ENCODE assay signal across 13 mouse cellular contexts in genomic region chr14:22738603-22739002, GRCm38 (mm10).
A peak's percentile ranks its signal among the peaks of the same experiment; 100 is the strongest.
DNase-seq lines count a peak whose midpoint lies in the region; ATAC-seq and TF ChIP-seq lines count a peak whose summit lies in the region.
"Had no signal": no experiment of that assay in that cellular context is flagged by ENCODE, and none has a peak within 500 bp of the region (broad histone marks: within the 10 kb centered on the region; RNA-seq: fewer than 3 reads in every experiment).

No protein-coding gene starts in this region.

- DNase-seq in heart, adult 9 months (ENCODE audit: low spot score in 2 of 2): no peak
- no peak for DNase-seq in neural tube, embryonic 10.5 days (ENCODE audit: extremely low spot score, low spot score)
- peak; percentile 24 for DNase-seq in lung, adult 2 months
- DNase-seq in retina, postnatal 1 day: peak; percentile 37
- no peak for DNase-seq in adrenal gland, postnatal 25 days
- DNase-seq in spleen, postnatal 14 days (ENCODE audit: low spot score in 2 of 2): no peak
- DNase-seq: cerebellum, postnatal 14 days; liver, embryonic 13.5 days; thymus, adult 18-20 months had no signal

- TF ChIP-seq CTCF in lung, adult 2 months (IDR thresholded peaks at IDR 0.05; ENCODE audit: insufficient read depth, low read length): no peak

- H3K27ac ChIP-seq in heart, embryonic 16.5 days (ENCODE audit: low read length): no peak overlapping the region
- 0 out of 2 replicates have a peak overlapping the region, but pooled peaks have one; percentile 33 for H3K27ac ChIP-seq in neural tube, embryonic 13.5 days (replicated peaks)
- H3K27ac ChIP-seq: liver, embryonic 13.5 days had no signal

- 36% methylated on average over 11 of the region's 11 CpGs for WGBS in heart, embryonic 16.5 days
- WGBS in neural tube, embryonic 13.5 days: 34% methylated on average over 11 of the region's 11 CpGs
- WGBS in lung, adult 2 months: 72% methylated on average over 11 of the region's 11 CpGs

- no peaks in the 10 kb centered on the region for H3K27me3 ChIP-seq in heart, embryonic 16.5 days (ENCODE audit: control insufficient read depth, insufficient read depth, low read length)
- peaks cover 18% of the 10 kb centered on the region; the same call in 1 of the 2 replicates for H3K27me3 ChIP-seq in neural tube, embryonic 13.5 days
- H3K27me3 ChIP-seq: liver, embryonic 13.5 days had no signal

- no peak for ATAC-seq in heart, embryonic 16.5 days (replicated peaks; ENCODE audit: extremely low read depth, insufficient read depth, low FRiP score)
- no peak; the same call in 1 of the 2 replicates for ATAC-seq in neural tube, embryonic 13.5 days (ENCODE audit: low read depth)
- ATAC-seq: CD4-positive, CD25-positive, alpha-beta regulatory T cell, adult 4 months; Patski had no signal

- H3K4me1 ChIP-seq in heart, embryonic 16.5 days (ENCODE audit: control insufficient read depth, insufficient read depth, low read length): no peaks in the 10 kb centered on the region
- H3K4me1 ChIP-seq in neural tube, embryonic 13.5 days (replicated peaks): peaks cover 7% of the 10 kb centered on the region; the same call in 1 of the 2 replicates
- 0 out of 2 replicates have a peak, but pooled peaks cover 3% of the 10 kb centered on the region for H3K4me1 ChIP-seq in lung, adult 2 months (ENCODE audit: control insufficient read depth, insufficient read depth, low read length)
- H3K4me1 ChIP-seq: liver, embryonic 13.5 days had no signal

- no peak overlapping the region for H3K4me3 ChIP-seq in heart, embryonic 16.5 days (ENCODE audit: low read length)
- H3K4me3 ChIP-seq in neural tube, embryonic 13.5 days: no peak overlapping the region
- no peak overlapping the region for H3K4me3 ChIP-seq in lung, adult 2 months (replicated peaks; ENCODE audit: extremely low read depth, low read depth, low read length)
- H3K4me3 ChIP-seq: liver, embryonic 13.5 days had no signal

- TF ChIP-seq POLR2A in lung, adult 2 months (IDR thresholded peaks at IDR 0.05; ENCODE audit: borderline replicate concordance, extremely low read depth, low read depth, low read length): no peak

- no peaks in the 10 kb centered on the region for H3K36me3 ChIP-seq in heart, embryonic 16.5 days (ENCODE audit: control insufficient read depth, insufficient read depth)
- no peaks in the 10 kb centered on the region for H3K36me3 ChIP-seq in neural tube, embryonic 13.5 days
- H3K36me3 ChIP-seq: liver, embryonic 13.5 days had no signal

- H3K9me3 ChIP-seq in heart, embryonic 16.5 days (replicated peaks; ENCODE audit: control insufficient read depth, low read length): no peaks in the 10 kb centered on the region
- no peaks in the 10 kb centered on the region for H3K9me3 ChIP-seq in neural tube, embryonic 13.5 days
- H3K9me3 ChIP-seq: liver, embryonic 13.5 days had no signal

- peak overlapping the region; percentile 5; the same call in 1 of the 2 replicates for H3K4me2 ChIP-seq in heart, embryonic 16.5 days (ENCODE audit: low read depth, low read length)
- H3K4me2 ChIP-seq in neural tube, embryonic 13.5 days: no peak overlapping the region
- H3K4me2 ChIP-seq: liver, embryonic 13.5 days had no signal

- H3K9ac ChIP-seq in heart, embryonic 16.5 days (ENCODE audit: low read length): no peak overlapping the region
- H3K9ac ChIP-seq in neural tube, embryonic 13.5 days: no peak overlapping the region
- H3K9ac ChIP-seq: liver, embryonic 13.5 days had no signal

Comparison
In these comparisons a context has a peak if more than half of its experiments do, and no peak if none do; other contexts are left out.
1. DNase-seq: peak in lung, adult 2 months (single experiment) and retina, postnatal 1 day (single experiment); none in heart, adult 9 months (0 of 2), neural tube, embryonic 10.5 days (single experiment), adrenal gland, postnatal 25 days (single experiment) and spleen, postnatal 14 days (0 of 2).